Mouse (Mus musculus) cortical plate, adult 2 months (tissue): Measurements from ENCODE around the gene Fancc.

Experiments used
- CTCF ChIP-seq: fragments of 200-500 bp; IDR thresholded peaks from 2 replicates; pipeline ENCODE4 v1.5.1; 2011; ENCODE audit warnings: mild to moderate bottlenecking, control low read depth, low read length; ENCODE audit not compliant: insufficient read depth; ENCODE audit errors: extremely low read depth
- POLR2A ChIP-seq: fragments of 200-500 bp; IDR thresholded peaks from 2 replicates; pipeline ENCODE4 v1.6.1; 2011; ENCODE audit warnings: mild to moderate bottlenecking, low read length, control low read depth; ENCODE audit not compliant: insufficient read depth; ENCODE audit errors: extremely low read depth

- no peak for TF ChIP-seq CTCF
- no peak for TF ChIP-seq POLR2A
Observed at GRCm38 (mm10) chr13:63246332-63246940, 250.6 kb downstream of the Fancc start.
